Mouse (Mus musculus) lung, embryonic 16.5 days (tissue): ENCODE measurements at regions not wholly inside any gene's neighbourhood (a gene's known extent, or its start where the extent isn't known, plus 50 kb on each side); places are given as distances from the start of the nearest gene placed in this dataset.

Source experiments
- ATAC-seq: fragments of 200-750 bp; cut with Nextera tagmentation; 2 replicates; pipeline ENCODE4 v1.8.0; 2017; ENCODE audit warnings: low read depth, mild to moderate bottlenecking, moderate library complexity
- H3K27ac ChIP-seq: fragments of 300-500 bp; sonication (generic); 2 replicates; pipeline ENCODE4 v1.5.1; 2014; ENCODE audit warnings: mild to moderate bottlenecking, control low read depth, low read length
- H3K27me3 ChIP-seq: fragments of 300-500 bp; sonication (generic); 2 replicates; pipeline ENCODE4 v1.6.1; 2014; ENCODE audit warnings: low read depth, low read length, mixed read lengths; ENCODE audit not compliant: control insufficient read depth, insufficient read depth
- H3K36me3 ChIP-seq: fragments of 300-500 bp; sonication (generic); 2 replicates; pipeline ENCODE4 v1.6.1; 2014; ENCODE audit warnings: low read length; ENCODE audit not compliant: control insufficient read depth, insufficient read depth
- H3K4me1 ChIP-seq: fragments of 300-500 bp; sonication (generic); replicated peaks from 2 replicates; pipeline ENCODE4 v1.6.1; 2014; ENCODE audit warnings: low read length, mixed read lengths; ENCODE audit not compliant: control insufficient read depth, insufficient read depth
- H3K4me2 ChIP-seq: fragments of 300-500 bp; sonication (generic); 2 replicates; pipeline ENCODE4 v1.6.1; 2014; ENCODE audit warnings: low read depth, low read length, control low read depth
- H3K4me3 ChIP-seq: fragments of 300-500 bp; sonication (generic); 2 replicates; pipeline ENCODE4 v1.5.1; 2014; ENCODE audit warnings: mild to moderate bottlenecking, low read length, control low read depth
- H3K9ac ChIP-seq: fragments of 300-500 bp; sonication (generic); 2 replicates; pipeline ENCODE4 v1.6.1; 2014; ENCODE audit warnings: low read length, control low read depth
- H3K9me3 ChIP-seq: fragments of 300-500 bp; sonication (generic); 2 replicates; pipeline ENCODE4 v1.6.1; 2016; ENCODE audit warnings: low read length; ENCODE audit not compliant: control insufficient read depth
- WGBS: fragments of 180-500 bp; shearing (Covaris S2); extraction: QIAGEN DNeasy Blood & Tissue Kit; methylation state at CpG from one replicate; pipeline ENCODE4 v1.1.7; 2014; 5-methylcytosine and 5-hydroxymethylcytosine counted together

DNA sequence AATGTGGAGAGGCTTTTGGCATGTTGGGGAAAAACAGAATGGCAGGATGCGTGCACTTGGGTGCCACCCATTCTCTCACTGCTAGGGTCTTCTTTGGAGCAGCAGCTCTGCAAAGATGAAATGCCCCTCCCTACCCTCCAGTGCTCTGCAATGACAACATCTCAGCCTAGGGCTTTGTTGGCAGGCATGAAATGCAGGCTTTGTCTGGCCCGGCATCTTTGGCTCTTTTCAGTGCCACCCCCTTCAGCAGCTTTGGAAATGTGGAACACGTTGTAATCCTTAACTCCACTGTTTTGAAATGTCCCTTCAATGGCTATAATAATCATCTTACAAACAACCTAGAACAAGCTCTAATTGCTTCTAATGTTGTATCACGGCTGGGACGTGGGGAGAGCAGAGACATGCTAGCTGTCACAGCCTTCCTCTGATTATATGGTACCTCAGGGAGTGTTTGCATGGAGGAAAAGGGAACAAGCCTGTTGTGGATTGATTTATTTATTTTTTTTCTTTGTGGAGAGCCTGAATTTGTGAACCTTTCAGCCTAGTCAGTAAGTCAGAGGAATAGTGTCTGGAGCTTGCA, 581.6 kb upstream of the Kirrel3 start:
- Histone ChIP-seq H3K4me1 (no peaks in the 10 kb centered on the region; the same call in 1 of the 2 replicates), H3K9ac (no peak overlapping the region), H3K36me3 (no peaks in the 10 kb centered on the region), H3K4me3 (no peak overlapping the region), H3K27ac (no peak overlapping the region), H3K27me3 (no peaks in the 10 kb centered on the region), H3K9me3 (no peaks in the 10 kb centered on the region), H3K4me2 (no peak overlapping the region)
- 62% methylated on average over 5 of the region's 5 CpGs for WGBS
- ATAC-seq = no peak

DNA sequence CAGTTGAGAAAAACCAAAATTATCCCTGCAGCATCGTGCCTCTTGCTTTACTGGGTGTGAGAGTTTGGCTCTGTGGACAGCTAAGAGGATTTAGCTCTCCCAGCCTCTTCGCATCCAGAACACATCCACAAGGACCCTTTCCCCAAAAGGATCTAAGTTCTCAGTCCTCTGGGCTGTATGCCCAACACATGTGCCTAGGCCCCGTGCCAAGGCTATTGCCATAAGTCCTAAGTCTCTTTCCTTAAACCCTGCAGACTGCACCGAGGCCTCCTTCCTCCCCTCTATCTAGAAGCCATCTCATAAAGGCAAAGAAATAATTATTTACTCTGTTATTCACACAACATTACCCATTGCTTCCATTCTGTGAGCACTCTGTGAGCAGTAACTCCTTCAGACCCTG, 570.8 kb upstream of the Kirrel3 start:
- no peak overlapping the region for H3K27ac ChIP-seq
- H3K9ac ChIP-seq = no peak overlapping the region
- no peaks in the 10 kb centered on the region for H3K9me3 ChIP-seq
- 49% methylated on average over 4 of the region's 4 CpGs for WGBS
- no peaks in the 10 kb centered on the region for H3K36me3 ChIP-seq
- no peaks in the 10 kb centered on the region for H3K4me1 ChIP-seq
- peak; percentile 74 for ATAC-seq
- no peaks in the 10 kb centered on the region; the same call in 1 of the 2 replicates for H3K27me3 ChIP-seq
- H3K4me3 ChIP-seq = no peak overlapping the region
- H3K4me2 ChIP-seq = no peak overlapping the region

DNA sequence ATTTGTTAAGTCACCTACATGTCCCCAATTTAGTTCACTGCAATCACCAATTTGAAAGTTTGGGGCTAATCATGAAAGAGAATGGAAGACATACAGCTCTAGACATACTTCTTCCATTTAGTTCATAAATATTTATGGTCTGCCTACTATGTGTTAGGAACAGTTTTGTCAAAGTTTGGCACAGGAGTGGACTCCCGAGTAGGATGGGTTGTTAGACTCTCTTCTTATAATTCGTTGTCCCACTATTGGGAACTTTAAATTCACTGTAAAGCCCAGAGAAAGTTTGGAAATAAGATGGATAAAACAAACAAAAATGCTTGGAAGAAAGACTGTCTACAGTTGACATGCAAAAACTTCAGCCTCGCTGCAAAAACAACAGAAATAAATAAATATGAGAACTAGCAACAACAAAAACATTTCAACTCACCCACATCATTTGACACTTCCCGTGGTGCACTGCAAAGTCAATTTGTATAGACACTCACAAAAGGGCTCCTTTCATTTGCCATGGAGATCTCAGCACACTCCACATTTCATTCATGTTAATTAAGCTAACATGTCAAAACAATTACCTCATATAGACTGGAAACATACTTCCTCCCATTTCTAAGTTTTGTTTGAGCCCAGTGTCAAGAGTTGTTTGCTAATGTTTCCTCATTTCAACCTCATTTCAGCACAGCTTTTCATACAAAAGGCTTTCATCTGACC, 570.2 kb upstream of the Kirrel3 start:
- Histone ChIP-seq H3K36me3 (no peaks in the 10 kb centered on the region), H3K27ac (no peak overlapping the region), H3K4me2 (no peak overlapping the region), H3K9me3 (no peaks in the 10 kb centered on the region), H3K27me3 (no peaks in the 10 kb centered on the region; the same call in 1 of the 2 replicates), H3K4me1 (no peaks in the 10 kb centered on the region), H3K9ac (no peak overlapping the region), H3K4me3 (no peak overlapping the region)
- WGBS = 37% methylated on average over 4 of the region's 4 CpGs
- ATAC-seq = peak; percentile 74

DNA sequence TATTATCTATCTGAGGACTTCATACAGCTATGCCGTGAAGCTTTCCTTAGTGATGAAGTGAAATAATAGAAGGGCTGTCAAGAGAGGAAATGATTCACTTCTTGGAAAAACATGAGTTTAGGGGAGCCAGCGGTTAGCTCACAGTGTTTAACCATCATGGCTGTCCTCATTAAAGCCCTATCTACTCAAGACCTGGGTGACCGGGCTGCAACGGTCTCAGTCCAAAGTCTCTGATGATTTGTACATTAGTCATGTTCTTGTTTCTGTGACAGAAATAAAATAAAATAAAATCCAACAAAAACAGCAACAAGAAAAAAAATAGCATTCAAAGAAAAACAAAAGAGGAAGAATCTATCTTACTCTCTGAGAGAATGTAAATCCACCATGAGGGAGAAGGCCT, 555.4 kb upstream of the Kirrel3 start:
- ATAC-seq = no peak
- H3K4me2 ChIP-seq = no peak overlapping the region
- 0 out of 2 replicates have a peak, but pooled peaks cover 3% of the 10 kb centered on the region for H3K4me1 ChIP-seq
- H3K9ac ChIP-seq = no peak overlapping the region
- H3K27me3 ChIP-seq = no peaks in the 10 kb centered on the region
- no peak overlapping the region for H3K27ac ChIP-seq
- H3K9me3 ChIP-seq = no peaks in the 10 kb centered on the region
- no peaks in the 10 kb centered on the region for H3K36me3 ChIP-seq
- H3K4me3 ChIP-seq = no peak overlapping the region
- WGBS = 69% methylated on average over 4 of the region's 4 CpGs

DNA sequence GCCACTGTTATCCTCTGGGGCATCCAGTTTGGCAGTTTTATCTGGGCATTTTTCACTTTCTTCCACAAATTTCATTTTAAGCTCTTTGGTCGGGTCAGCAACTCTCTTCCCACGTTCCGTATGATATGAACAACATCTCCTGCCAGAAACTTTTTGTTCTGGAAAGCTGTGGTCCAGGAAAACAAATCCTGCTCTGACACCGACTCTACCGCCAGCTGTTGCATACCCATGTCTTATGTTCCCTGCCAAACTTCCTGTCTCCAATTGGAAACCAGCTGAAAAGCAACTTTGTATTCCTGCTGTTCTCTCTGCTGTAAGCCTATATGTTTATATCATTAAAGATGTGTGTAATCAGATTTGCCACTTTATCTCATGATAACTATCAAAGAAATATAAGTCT, 551.6 kb upstream of the Kirrel3 start:
- Histone ChIP-seq H3K27ac (no peak overlapping the region), H3K36me3 (no peaks in the 10 kb centered on the region), H3K9ac (no peak overlapping the region), H3K9me3 (no peaks in the 10 kb centered on the region), H3K27me3 (no peaks in the 10 kb centered on the region), H3K4me1 (0 out of 2 replicates have a peak, but pooled peaks cover 3% of the 10 kb centered on the region), H3K4me3 (no peak overlapping the region), H3K4me2 (no peak overlapping the region)
- peak; percentile 76 for ATAC-seq
- WGBS = 49% methylated on average over 5 of the region's 5 CpGs

DNA sequence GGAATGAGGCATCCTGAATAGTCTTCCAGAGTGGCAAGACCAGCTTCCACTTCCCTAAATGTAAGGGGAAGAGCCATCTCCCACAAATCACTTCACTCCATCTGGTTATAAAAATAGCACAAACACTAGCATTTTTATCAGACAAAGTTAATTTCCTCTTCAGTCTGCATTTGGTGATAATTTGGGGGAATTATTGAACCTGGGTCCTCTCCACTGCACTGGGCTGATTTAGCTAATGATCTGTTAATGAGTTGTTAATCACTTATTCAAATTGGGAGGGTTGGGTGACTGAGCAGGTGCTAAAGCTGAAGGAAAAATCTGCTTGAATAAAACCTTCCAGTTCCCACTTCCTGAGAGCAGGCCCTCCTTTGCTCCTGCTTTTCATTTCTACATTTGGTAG, 531.4 kb upstream of the Kirrel3 start:
- Histone ChIP-seq H3K4me2 (no peak overlapping the region), H3K36me3 (no peaks in the 10 kb centered on the region), H3K4me1 (no peaks in the 10 kb centered on the region), H3K9me3 (no peaks in the 10 kb centered on the region), H3K9ac (no peak overlapping the region), H3K27me3 (no peaks in the 10 kb centered on the region), H3K4me3 (no peak overlapping the region), H3K27ac (no peak overlapping the region)
- ATAC-seq = no peak
